Mouse (Mus musculus) hindbrain, embryonic 11.5 days (tissue): ENCODE measurements at regions not wholly inside any gene's neighbourhood (a gene's known extent, or its start where the extent isn't known, plus 50 kb on each side); places are given as distances from the start of the nearest gene placed in this dataset.
"Not testable (repeated sequence)": the region's sequence is repeated elsewhere in the genome, so short reads cannot be mapped to it uniquely, and the experiment has no call there.

Source experiments
- ATAC-seq: fragments of 200-750 bp; cut with Nextera tagmentation; 2 replicates; pipeline ENCODE4 v1.8.0; 2017; ENCODE audit warnings: mild to moderate bottlenecking, moderate TSS enrichment, moderate library complexity; ENCODE audit not compliant: low FRiP score
- DNase-seq: peaks from one replicate; pipeline ENCODE4 v3.0.0-alpha.2; 2015; ENCODE audit warnings: low spot score
- H3K27ac ChIP-seq: fragments of 300-500 bp; sonication (generic); 2 replicates; pipeline ENCODE4 v1.5.1; 2014; ENCODE audit warnings: mild to moderate bottlenecking, low read depth, low read length
- H3K27me3 ChIP-seq: fragments of 300-500 bp; sonication (generic); 2 replicates; pipeline ENCODE4 v1.6.1; 2014; ENCODE audit warnings: mild to moderate bottlenecking, low read length, moderate library complexity, mixed read lengths; ENCODE audit not compliant: control insufficient read depth, insufficient read depth
- H3K36me3 ChIP-seq: fragments of 300-500 bp; sonication (generic); 2 replicates; pipeline ENCODE4 v1.6.1; 2014; ENCODE audit warnings: mild to moderate bottlenecking, low read length, moderate library complexity, mixed read lengths; ENCODE audit not compliant: control insufficient read depth, insufficient read depth
- H3K4me1 ChIP-seq: fragments of 300-500 bp; sonication (generic); replicated peaks from 2 replicates; pipeline ENCODE4 v1.6.1; 2014; ENCODE audit warnings: low read length, mixed read lengths; ENCODE audit not compliant: control insufficient read depth, insufficient read depth
- H3K4me2 ChIP-seq: fragments of 300-500 bp; sonication (generic); replicated peaks from 2 replicates; pipeline ENCODE4 v1.6.1; 2014; ENCODE audit warnings: mild to moderate bottlenecking, low read depth, low read length
- H3K4me3 ChIP-seq: fragments of 300-500 bp; sonication (generic); 2 replicates; pipeline ENCODE4 v1.5.1; 2014; ENCODE audit warnings: low read depth, low read length
- H3K9ac ChIP-seq: fragments of 300-500 bp; sonication (generic); 2 replicates; pipeline ENCODE4 v1.6.1; 2014; ENCODE audit warnings: low read depth, low read length
- H3K9me3 ChIP-seq: fragments of 300-500 bp; sonication (generic); 2 replicates; pipeline ENCODE4 v1.6.1; 2016; ENCODE audit warnings: low read length; ENCODE audit not compliant: control insufficient read depth
- WGBS: fragments of 180-500 bp; shearing (Covaris S2); extraction: QIAGEN DNeasy Blood & Tissue Kit; methylation state at CpG from one replicate; pipeline ENCODE4 v1.1.7; 2014; 5-methylcytosine and 5-hydroxymethylcytosine counted together

- Histone ChIP-seq H3K27ac (no peak overlapping the region), H3K27me3 (no peaks in the 10 kb centered on the region), H3K4me2 (no peak overlapping the region), H3K4me1 (no peaks in the 10 kb centered on the region), H3K9ac (no peak overlapping the region), H3K36me3 (no peaks in the 10 kb centered on the region), H3K9me3 (no peaks in the 10 kb centered on the region), H3K4me3 (no peak overlapping the region)
- no peak for ATAC-seq
- no peak for DNase-seq
- WGBS, result 92% methylated on average over 6 of the region's 6 CpGs
Measured at GRCm38 (mm10) chr12:9751261-9752078, 181.6 kb downstream of the Osr1 start.

DNA sequence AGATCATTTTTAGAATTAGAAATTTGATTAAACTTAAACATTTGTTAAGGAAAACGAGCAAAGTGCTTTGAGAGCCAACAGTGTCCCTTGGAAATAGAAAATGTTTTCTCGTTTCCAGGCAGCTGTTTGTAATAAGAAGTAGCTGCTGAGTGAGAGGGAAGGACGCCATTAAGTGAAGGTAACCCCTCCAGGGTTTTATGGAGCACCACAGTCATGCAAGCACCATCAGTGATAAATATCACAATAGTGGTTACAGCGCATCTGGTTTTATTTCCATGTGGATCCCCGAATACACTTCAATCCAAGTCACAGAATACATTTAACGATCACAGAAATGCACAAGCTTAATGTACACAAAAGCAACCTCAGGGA is 182.1 kb downstream of the Osr1 start:
- WGBS, result 83% methylated on average over 6 of the region's 6 CpGs

GRCm38 (mm10) chr12:9756411-9756810 is 186.5 kb downstream of the Osr1 start:
- H3K4me2 ChIP-seq, result no peak overlapping the region
- DNase-seq (no peak), ATAC-seq (no peak)
- 83% methylated on average over 1 of the region's 1 CpGs for WGBS
- H3K36me3 ChIP-seq, result no peaks in the 10 kb centered on the region
- no peaks in the 10 kb centered on the region for H3K27me3 ChIP-seq
- no peak overlapping the region for H3K27ac ChIP-seq
- H3K4me3 ChIP-seq, result no peak overlapping the region
- H3K9ac ChIP-seq, result no peak overlapping the region
- H3K9me3 ChIP-seq, result no peaks in the 10 kb centered on the region
- H3K4me1 ChIP-seq, result no peaks in the 10 kb centered on the region

More for the DNA sequence above, 182.1 kb downstream of the Osr1 start:
- no peaks in the 10 kb centered on the region for H3K9me3 ChIP-seq
- no peak overlapping the region for H3K4me2 ChIP-seq
- no peak overlapping the region for H3K9ac ChIP-seq
- H3K27ac ChIP-seq, result no peak overlapping the region
- no peaks in the 10 kb centered on the region for H3K27me3 ChIP-seq
- DNase-seq, result no peak
- ATAC-seq, result no peak
- no peak overlapping the region for H3K4me3 ChIP-seq
- H3K4me1 ChIP-seq, result no peaks in the 10 kb centered on the region
- H3K36me3 ChIP-seq, result no peaks in the 10 kb centered on the region

DNA sequence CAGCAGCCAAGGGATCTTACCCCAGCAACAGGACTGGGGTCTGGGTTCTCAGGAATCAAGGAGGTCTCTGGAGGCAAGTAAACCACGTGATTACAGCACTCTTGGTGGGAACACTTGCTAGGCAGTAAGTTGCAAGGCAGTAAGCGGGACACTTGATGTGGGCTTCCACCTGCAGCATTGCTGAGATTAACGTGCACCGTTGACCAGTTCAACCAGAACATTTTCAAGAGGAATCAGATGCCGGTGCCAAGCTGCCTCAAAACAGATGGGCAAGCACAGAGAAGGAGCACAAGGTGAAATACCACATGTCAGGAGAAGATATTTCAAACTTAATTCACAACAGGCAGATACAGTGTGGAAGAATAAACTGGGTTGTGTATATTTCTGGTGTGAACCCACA is 190.9 kb downstream of the Osr1 start:
- no peaks in the 10 kb centered on the region for H3K27me3 ChIP-seq
- no peaks in the 10 kb centered on the region for H3K4me1 ChIP-seq
- no peak overlapping the region for H3K9ac ChIP-seq
- no peaks in the 10 kb centered on the region for H3K9me3 ChIP-seq
- no peaks in the 10 kb centered on the region for H3K36me3 ChIP-seq
- H3K4me2 ChIP-seq, result no peak overlapping the region
- ATAC-seq, result no peak
- H3K4me3 ChIP-seq, result no peak overlapping the region
- no peak overlapping the region for H3K27ac ChIP-seq
- no peak for DNase-seq
- whole genome bisulfite sequencing, result 59% methylated on average over 5 of the region's 5 CpGs

DNA sequence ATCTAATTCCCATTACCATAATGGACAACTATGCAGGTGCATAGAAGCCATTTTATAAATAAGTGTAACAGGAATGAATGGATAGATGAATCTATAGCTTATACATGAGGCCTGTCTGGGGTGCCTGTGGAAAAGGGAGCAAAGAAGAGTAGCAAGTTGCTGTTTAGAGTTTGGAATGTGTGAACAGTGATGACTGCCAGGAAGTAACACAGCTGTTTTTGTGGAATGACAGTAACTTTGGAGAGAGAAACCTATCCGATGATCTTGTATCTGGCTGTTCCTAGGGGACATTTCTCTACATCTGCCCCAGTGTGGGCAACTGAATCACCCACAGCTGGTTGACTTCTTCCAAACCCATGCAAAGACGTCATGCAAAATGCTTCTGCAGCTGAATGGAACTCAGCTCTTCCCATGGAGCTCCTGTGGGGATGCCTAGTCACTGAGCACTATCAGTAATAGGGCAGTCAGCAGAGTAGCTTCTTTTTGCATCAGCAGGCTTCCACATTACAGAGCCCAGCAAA is 192.4 kb downstream of the Osr1 start:
- not testable (repeated sequence) for H3K9me3 ChIP-seq, H3K36me3 ChIP-seq, DNase-seq, H3K9ac ChIP-seq, H3K4me3 ChIP-seq, H3K4me1 ChIP-seq, ATAC-seq, H3K27ac ChIP-seq, H3K27me3 ChIP-seq, H3K4me2 ChIP-seq
- 77% methylated on average over 2 of the region's 2 CpGs for WGBS

DNA sequence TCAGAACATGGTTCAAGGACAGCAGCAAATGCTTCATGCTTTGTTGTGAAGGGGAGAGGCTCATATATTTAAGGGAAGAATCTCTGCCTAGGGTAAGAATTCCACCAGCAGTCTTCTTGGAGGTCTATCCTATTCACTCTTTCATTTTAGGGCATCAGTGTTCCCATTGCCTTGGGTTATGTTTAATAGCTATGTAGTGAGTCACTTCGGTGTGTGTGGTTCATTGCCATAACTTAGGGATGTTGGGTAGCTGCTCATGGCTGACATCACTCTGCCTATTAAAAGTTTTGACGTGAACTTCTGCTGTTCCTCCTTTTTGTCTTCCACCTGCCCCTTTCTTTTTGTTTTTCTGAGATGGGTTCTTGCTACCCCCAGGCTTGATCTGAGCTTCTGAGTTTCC is 192.9 kb downstream of the Osr1 start:
- H3K4me2 ChIP-seq, result no peak overlapping the region
- H3K4me1 ChIP-seq, result no peaks in the 10 kb centered on the region
- H3K27ac ChIP-seq, result no peak overlapping the region
- H3K27me3 ChIP-seq, result no peaks in the 10 kb centered on the region
- DNase-seq (no peak), ATAC-seq (no peak)
- no peak overlapping the region for H3K4me3 ChIP-seq
- H3K9me3 ChIP-seq, result no peaks in the 10 kb centered on the region
- H3K9ac ChIP-seq, result no peak overlapping the region
- H3K36me3 ChIP-seq, result no peaks in the 10 kb centered on the region
- WGBS, result 89% methylated on average over 2 of the region's 2 CpGs

GRCm38 (mm10) chr12:9770908-9771307 is 201.0 kb downstream of the Osr1 start:
- no peaks in the 10 kb centered on the region for H3K9me3 ChIP-seq
- H3K4me2 ChIP-seq, result no peak overlapping the region
- no peaks in the 10 kb centered on the region for H3K27me3 ChIP-seq
- ATAC-seq (no peak), DNase-seq (no peak)
- H3K27ac ChIP-seq, result no peak overlapping the region
- no peaks in the 10 kb centered on the region for H3K4me1 ChIP-seq
- no peak overlapping the region for H3K9ac ChIP-seq
- no peak overlapping the region for H3K4me3 ChIP-seq
- 73% methylated on average over 4 of the region's 4 CpGs for WGBS
- H3K36me3 ChIP-seq, result no peaks in the 10 kb centered on the region

- no peak for DNase-seq
Measured at GRCm38 (mm10) chr12:9772875-9773274, 203.0 kb downstream of the Osr1 start.

GRCm38 (mm10) chr12:9802284-9802683 is 232.4 kb downstream of the Osr1 start:
- no peaks in the 10 kb centered on the region for H3K9me3 ChIP-seq
- H3K9ac ChIP-seq, result no peak overlapping the region
- no peak overlapping the region for H3K4me2 ChIP-seq
- ATAC-seq (no peak), DNase-seq (no peak)
- no peak overlapping the region for H3K4me3 ChIP-seq
- H3K36me3 ChIP-seq, result no peaks in the 10 kb centered on the region
- no peaks in the 10 kb centered on the region for H3K27me3 ChIP-seq
- no peaks in the 10 kb centered on the region for H3K4me1 ChIP-seq
- H3K27ac ChIP-seq, result no peak overlapping the region
- 77% methylated on average over 3 of the region's 3 CpGs for WGBS

More at GRCm38 (mm10) chr12:9772875-9773274, 203.0 kb downstream of the Osr1 start:
- Histone ChIP-seq H3K9me3 (no peaks in the 10 kb centered on the region), H3K9ac (no peak overlapping the region), H3K4me3 (no peak overlapping the region), H3K4me2 (no peak overlapping the region), H3K27ac (no peak overlapping the region), H3K4me1 (no peaks in the 10 kb centered on the region), H3K27me3 (no peaks in the 10 kb centered on the region), H3K36me3 (no peaks in the 10 kb centered on the region)
- ATAC-seq, result no peak
- WGBS, result 94% methylated on average over 1 of the region's 1 CpGs
